Mouse (Mus musculus) hindbrain, postnatal 0 days (tissue): Measurements from ENCODE around the gene Ppp1r3e. TPM values are rescaled to one million over a fixed set of nuclear protein-coding genes. Genes with fewer than 3 reads are reported as not detected.

ENCODE experiments used
- ATAC-seq: fragments of 200-750 bp; cut with Nextera tagmentation; 2 replicates; pipeline ENCODE4 v1.8.0; 2017; ENCODE audit warnings: mild to moderate bottlenecking, moderate TSS enrichment, moderate library complexity
- DNase-seq: peaks from one replicate; pipeline ENCODE4 v3.0.0-alpha.2; 2015; ENCODE audit warnings: low spot score
- H3K27ac ChIP-seq: fragments of 300-500 bp; sonication (generic); 2 replicates; pipeline ENCODE4 v1.5.1; 2014; ENCODE audit warnings: mild to moderate bottlenecking
- H3K27me3 ChIP-seq: fragments of 300-500 bp; sonication (generic); 2 replicates; pipeline ENCODE4 v1.6.1; 2014; ENCODE audit warnings: low read length, mixed read lengths; ENCODE audit not compliant: insufficient read depth
- H3K36me3 ChIP-seq: fragments of 300-500 bp; sonication (generic); 2 replicates; pipeline ENCODE4 v1.6.1; 2014; ENCODE audit warnings: low read length, mixed read lengths; ENCODE audit not compliant: insufficient read depth
- H3K4me1 ChIP-seq: fragments of 300-500 bp; sonication (generic); 2 replicates; pipeline ENCODE4 v1.6.1; 2014; ENCODE audit warnings: antibody characterized with exemption, low read length, mixed read lengths; ENCODE audit not compliant: insufficient read depth
- H3K4me2 ChIP-seq: fragments of 300-500 bp; sonication (generic); 2 replicates; pipeline ENCODE4 v1.6.1; 2014; ENCODE audit warnings: low read depth, mild to moderate bottlenecking, low read length, moderate library complexity, mixed read lengths
- H3K4me3 ChIP-seq: fragments of 300-500 bp; sonication (generic); 2 replicates; pipeline ENCODE4 v1.5.1; 2014; ENCODE audit warnings: low read length
- H3K9ac ChIP-seq: fragments of 300-500 bp; sonication (generic); replicated peaks from 2 replicates; pipeline ENCODE4 v1.6.1; 2014; ENCODE audit warnings: mild to moderate bottlenecking, low read length, moderate library complexity, mixed read lengths
- H3K9me3 ChIP-seq: fragments of 300-500 bp; sonication (generic); 2 replicates; pipeline ENCODE4 v1.6.1; 2016; ENCODE audit warnings: low read length, mixed read lengths
- CTCF ChIP-seq: IDR thresholded peaks from 2 replicates; pipeline ENCODE4 v1.5.1; 2016; ENCODE audit warnings: antibody characterized with exemption, control low read depth, low read depth
- WGBS: fragments of 180-500 bp; shearing (Covaris S2); extraction: QIAGEN DNeasy Blood & Tissue Kit; methylation state at CpG from one replicate; pipeline ENCODE4 v1.1.7; 2014; 5-methylcytosine and 5-hydroxymethylcytosine counted together
- polyA plus RNA-seq: library from polyadenylated mRNA; unstranded; fragments of >200 nt; fragmentation: Nextera tagmentation; extraction: Ambion mirVana; gene quantifications from 2 replicates; pipeline ENCODE4 v1.2.1, GENCODE M21; 2015
- total RNA-seq: library from RNA; depleted of rRNA; stranded (reverse); fragments of >200 nt; gene quantifications from 2 replicates; pipeline ENCODE4 v1.2.3, GENCODE M21; 2014

The Ppp1r3e gene
- total and polyA plus RNA-seq, 2 experiments from 2014 or later = 4.0 to 21.3 TPM

DNA sequence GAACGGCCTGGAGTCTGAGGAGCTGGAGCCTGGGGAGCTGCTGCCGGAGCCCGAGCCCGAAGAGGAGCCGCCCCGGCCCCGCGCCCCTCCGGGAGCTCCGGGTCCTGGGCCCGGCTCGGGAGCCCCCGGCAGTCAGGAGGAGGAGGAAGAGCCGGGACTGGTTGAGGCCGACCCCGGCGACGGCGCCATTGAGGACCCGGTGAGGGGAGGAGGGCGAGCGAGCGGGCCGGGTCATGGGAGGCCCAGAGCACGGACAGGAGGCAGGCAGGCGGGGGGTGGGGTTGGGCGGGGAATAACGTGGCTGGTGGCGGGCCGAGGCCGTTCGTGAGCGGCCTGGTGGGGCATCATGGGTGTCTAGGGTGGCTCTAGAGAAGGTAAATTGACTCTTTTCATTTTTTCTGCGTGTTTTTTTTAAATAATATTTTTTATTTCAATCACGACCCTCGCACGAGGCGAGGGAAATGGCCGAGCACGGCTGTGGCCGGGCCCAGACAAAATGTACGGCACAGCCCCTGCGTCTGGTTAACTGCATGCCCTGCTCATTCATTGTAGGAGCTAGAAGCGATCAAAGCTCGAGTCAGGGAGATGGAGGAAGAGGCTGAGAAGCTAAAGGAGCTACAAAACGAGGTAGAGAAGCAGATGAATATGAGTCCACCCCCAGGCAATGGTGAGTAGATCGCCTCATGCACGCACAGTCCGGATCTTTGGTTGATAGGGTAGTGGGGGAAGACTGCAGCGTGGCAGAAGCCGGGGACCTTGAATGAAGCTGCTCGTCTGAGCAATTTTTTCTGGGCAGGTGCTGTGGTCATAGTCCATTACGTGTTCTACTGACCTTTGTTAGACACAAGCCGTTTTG lies 17.2 kb upstream of the Ppp1r3e start:
- WGBS = under 1% methylated on average over 49 of the region's 54 CpGs

DNA sequence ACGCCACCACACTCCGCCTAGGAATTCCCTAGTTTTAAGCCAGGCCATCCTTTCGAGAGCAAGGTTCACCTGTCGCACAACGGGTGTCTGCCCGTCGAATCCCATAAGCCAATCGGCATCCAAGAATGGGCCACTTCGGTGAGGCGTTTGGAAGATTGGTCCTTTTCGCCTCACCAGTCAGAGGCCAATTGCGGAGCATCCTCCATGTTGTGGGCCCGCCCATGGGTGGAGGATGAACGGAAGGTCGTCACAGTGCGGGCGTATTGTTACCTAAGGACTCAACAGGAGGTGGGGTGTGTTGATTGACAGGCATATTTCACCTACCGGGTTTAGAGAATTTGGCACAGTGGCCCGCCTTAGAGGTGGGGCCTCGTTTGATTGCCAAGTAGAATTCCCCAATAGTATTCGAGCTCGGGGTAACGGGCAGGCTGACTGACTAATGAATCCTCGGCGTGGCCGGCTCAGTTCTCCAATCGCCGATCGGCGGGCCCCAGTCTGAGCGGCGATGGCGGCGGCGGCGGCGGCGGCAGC lies 16.4 kb upstream of the Ppp1r3e start:
- TF ChIP-seq CTCF = no peak
- WGBS = under 1% methylated on average over 38 of the region's 38 CpGs
- Histone ChIP-seq H3K9ac (peak overlapping the region; percentile 100), H3K4me1 (no peaks in the 10 kb centered on the region), H3K36me3 (peaks cover 21% of the 10 kb centered on the region; the same call in 1 of the 2 replicates), H3K4me2 (peak overlapping the region; percentile 78), H3K9me3 (no peaks in the 10 kb centered on the region), H3K27ac (peak overlapping the region; percentile 99), H3K4me3 (peak overlapping the region; percentile 96), H3K27me3 (no peaks in the 10 kb centered on the region)
- ATAC-seq (peak; percentile 97), DNase-seq (peak; percentile 100)

More for the DNA sequence above, 17.2 kb upstream of the Ppp1r3e start:
- Histone ChIP-seq H3K36me3 (peaks cover 25% of the 10 kb centered on the region; the same call in 1 of the 2 replicates), H3K27ac (peak overlapping the region; percentile 99), H3K4me1 (no peaks in the 10 kb centered on the region), H3K27me3 (no peaks in the 10 kb centered on the region), H3K4me3 (peak overlapping the region; percentile 96), H3K4me2 (peak overlapping the region; percentile 78), H3K9me3 (no peaks in the 10 kb centered on the region), H3K9ac (peak overlapping the region; percentile 100)
- no peak for TF ChIP-seq CTCF
- peak; percentile 62 for DNase-seq
- ATAC-seq = peak; percentile 54

DNA sequence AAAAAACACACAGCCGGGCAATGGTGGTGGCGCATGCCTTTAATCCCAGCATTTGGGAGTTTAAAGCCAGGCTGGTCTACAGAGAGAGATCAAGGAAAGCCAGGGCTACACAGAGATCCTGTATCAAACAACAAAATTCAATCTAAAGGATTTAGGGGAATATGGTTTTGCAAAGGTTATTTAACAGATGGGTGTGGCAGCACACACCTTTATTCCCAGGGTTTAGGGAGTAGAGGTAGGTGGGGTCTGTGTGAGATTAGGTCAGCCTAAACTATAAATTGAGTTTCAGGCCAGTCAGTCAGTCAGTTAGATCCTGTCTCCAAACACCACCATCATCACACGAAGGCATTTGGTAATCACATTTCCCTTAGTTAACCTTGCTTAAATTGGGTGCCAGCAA lies 14.8 kb upstream of the Ppp1r3e start, which contains the start of gene Pabpn1:
Gene Pabpn1, plus strand, starts transcription at position 301 of the 400 bp plus-strand sequence.
- TF ChIP-seq CTCF = no peak
- H3K27me3 ChIP-seq = no peaks in the 10 kb centered on the region
- H3K4me2 ChIP-seq = peak within 1 kb of the TSS; percentile 56
- ATAC-seq (no peak), DNase-seq (no peak)
- H3K36me3 ChIP-seq = peaks cover 14% of the 10 kb centered on the region; the same call in 1 of the 2 replicates
- H3K27ac ChIP-seq = peak within 1 kb of the TSS; percentile 61; the same call in 1 of the 2 replicates
- 94% methylated on average over 3 of the region's 3 CpGs for WGBS
- no peaks in the 10 kb centered on the region for H3K4me1 ChIP-seq
- H3K9ac ChIP-seq = 0 out of 2 replicates have a peak within 1 kb of the TSS, but pooled peaks have one; percentile 28
- H3K9me3 ChIP-seq = no peaks in the 10 kb centered on the region
- H3K4me3 ChIP-seq = peak within 1 kb of the TSS; percentile 96

DNA sequence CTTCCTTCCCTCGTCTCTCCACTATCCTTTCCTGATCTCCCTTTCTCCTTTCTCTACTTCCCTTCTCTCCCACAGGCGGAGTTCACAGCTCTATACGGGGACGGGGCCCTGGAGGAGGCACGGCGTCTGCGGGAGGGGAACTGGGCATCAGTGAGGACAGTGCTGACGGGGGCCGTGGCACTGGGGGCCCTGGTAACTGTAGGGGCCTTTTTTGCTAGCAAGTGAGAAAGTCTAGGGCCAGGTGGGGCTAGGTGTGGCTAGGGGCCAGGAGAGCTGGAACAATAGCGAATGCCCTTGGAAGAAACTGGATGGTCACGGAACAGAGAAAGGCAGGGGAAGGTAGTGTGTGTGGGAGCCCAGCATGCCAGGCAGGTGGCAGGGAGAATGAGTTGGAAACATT lies 8.0 kb upstream of the Ppp1r3e start:
- H3K4me1 ChIP-seq = peaks cover 7% of the 10 kb centered on the region
- TF ChIP-seq CTCF = no peak
- no peak overlapping the region for H3K4me3 ChIP-seq
- H3K9ac ChIP-seq = no peak overlapping the region
- no peaks in the 10 kb centered on the region for H3K9me3 ChIP-seq
- no peak overlapping the region for H3K4me2 ChIP-seq
- H3K36me3 ChIP-seq = 0 out of 2 replicates have a peak, but pooled peaks cover 4% of the 10 kb centered on the region
- no peaks in the 10 kb centered on the region for H3K27me3 ChIP-seq
- ATAC-seq (no peak), DNase-seq (no peak)
- H3K27ac ChIP-seq = no peak overlapping the region
- 90% methylated on average over 11 of the region's 11 CpGs for WGBS

DNA sequence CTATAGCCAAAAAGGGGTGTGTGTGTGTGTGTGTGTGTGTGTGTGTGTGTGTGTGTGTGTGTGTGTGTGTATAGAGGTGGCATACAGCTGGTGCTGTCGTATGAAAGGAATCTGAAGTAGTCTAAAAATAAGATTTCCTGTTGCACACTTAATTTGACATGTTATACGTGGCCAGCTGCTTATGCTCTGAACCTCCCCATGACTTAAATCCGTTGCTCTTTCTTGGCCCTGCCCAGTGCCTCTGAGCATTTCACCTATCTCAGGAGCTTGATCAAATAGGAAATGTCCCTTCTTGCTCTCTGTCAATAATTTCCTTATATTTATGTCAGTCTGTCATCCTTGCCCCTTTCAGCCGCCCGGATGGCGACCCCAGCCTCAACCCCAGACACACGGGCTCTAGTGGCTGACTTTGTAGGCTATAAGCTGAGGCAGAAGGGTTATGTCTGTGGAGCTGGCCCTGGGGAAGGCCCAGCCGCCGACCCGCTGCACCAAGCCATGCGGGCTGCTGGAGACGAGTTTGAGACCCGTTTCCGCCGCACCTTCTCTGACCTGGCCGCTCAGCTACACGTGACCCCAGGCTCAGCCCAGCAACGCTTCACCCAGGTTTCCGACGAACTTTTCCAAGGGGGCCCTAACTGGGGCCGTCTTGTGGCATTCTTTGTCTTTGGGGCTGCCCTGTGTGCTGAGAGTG lies 6.8 kb upstream of the Ppp1r3e start:
- Histone ChIP-seq H3K4me2 (peak overlapping the region; percentile 60), H3K36me3 (0 out of 2 replicates have a peak, but pooled peaks cover 4% of the 10 kb centered on the region), H3K4me1 (peaks cover 7% of the 10 kb centered on the region), H3K27ac (peak overlapping the region; percentile 93), H3K9me3 (no peaks in the 10 kb centered on the region), H3K4me3 (peak overlapping the region; percentile 52), H3K9ac (peak overlapping the region; percentile 86), H3K27me3 (no peaks in the 10 kb centered on the region)
- DNase-seq (no peak), ATAC-seq (peak; percentile 5; the same call in 1 of the 2 replicates)
- TF ChIP-seq CTCF = no peak
- 28% methylated on average over 21 of the region's 21 CpGs for WGBS
